Mouse (Mus musculus): ENCODE data around the gene Ctbs.

Ctbs gene

GRCm38 (mm10) chr3:146499431-146500002, 49.9 kb downstream of the Ctbs start, which contains the start of the genes Spata1 and Gng5:
Gene Spata1 (minus strand): TSS chr3:146499753.
Gene Gng5 (plus strand): TSS chr3:146499807.
- peak; percentile 76 to 78 for DNase-seq

GRCm38 (mm10) chr3:146500003-146500809, 50.6 kb downstream of the Ctbs start:
- peak; percentile 40 to 42 for DNase-seq

GRCm38 (mm10) chr3:146500810-146501201, 51.2 kb downstream of the Ctbs start:
- DNase-seq = no peak

- DNase-seq = no peak
Measured at GRCm38 (mm10) chr3:146501601-146502123, 52.1 kb downstream of the Ctbs start.

GRCm38 (mm10) chr3:146506711-146507110, 57.1 kb downstream of the Ctbs start:
- DNase-seq = no peak

Measured in cerebellum, postnatal 14 days (tissue).